Mouse (Mus musculus): Measurements from ENCODE around the gene Lamb1. TPM values are rescaled to one million over a fixed set of nuclear protein-coding genes. Genes with fewer than 3 reads are reported as not detected.
A peak's percentile ranks its signal among the peaks of the same experiment; 100 is the strongest.

The Lamb1 gene
- polyA plus RNA-seq, 1 experiment from 2014 or later = 32.4 TPM

- DNase-seq (ENCODE audit: low spot score) (no peak), ATAC-seq (ENCODE audit: insufficient read depth, low FRiP score, low TSS enrichment) (no peak)
- H3K27me3 ChIP-seq (ENCODE audit: control insufficient read depth, insufficient read depth, low read length) = no peaks in the 10 kb centered on the region
- H3K4me2 ChIP-seq (ENCODE audit: low read depth) = no peak overlapping the region
- H3K27ac ChIP-seq (ENCODE audit: low read depth, low read length) = no peak overlapping the region
- no peaks in the 10 kb centered on the region for H3K4me1 ChIP-seq (ENCODE audit: control insufficient read depth, insufficient read depth, low read length)
- no peaks in the 10 kb centered on the region for H3K9me3 ChIP-seq (ENCODE audit: control insufficient read depth, low read length)
- no peak overlapping the region for H3K9ac ChIP-seq (ENCODE audit: low read length)
- H3K4me3 ChIP-seq (ENCODE audit: low read depth, low read length) = no peak overlapping the region
- 90% methylated on average over 7 of the region's 7 CpGs for WGBS
- peaks cover 2% of the 10 kb centered on the region for H3K36me3 ChIP-seq (ENCODE audit: control insufficient read depth, insufficient read depth, low read length)
These were observed 52.8 kb downstream of the Lamb1 start for GRCm38 (mm10) chr12:31317670-31318408.

- ATAC-seq (ENCODE audit: insufficient read depth, low FRiP score, low TSS enrichment) (no peak), DNase-seq (ENCODE audit: low spot score) (no peak)
- Histone ChIP-seq H3K4me1 (ENCODE audit: control insufficient read depth, insufficient read depth, low read length) (no peaks in the 10 kb centered on the region), H3K4me3 (ENCODE audit: low read depth, low read length) (no peak overlapping the region), H3K9ac (ENCODE audit: low read length) (no peak overlapping the region), H3K27ac (ENCODE audit: low read depth, low read length) (no peak overlapping the region), H3K4me2 (ENCODE audit: low read depth) (no peak overlapping the region), H3K36me3 (ENCODE audit: control insufficient read depth, insufficient read depth, low read length) (peaks cover 2% of the 10 kb centered on the region; the same call in 1 of the 2 replicates), H3K27me3 (ENCODE audit: control insufficient read depth, insufficient read depth, low read length) (no peaks in the 10 kb centered on the region), H3K9me3 (ENCODE audit: control insufficient read depth, low read length) (no peaks in the 10 kb centered on the region)
- 92% methylated on average over 10 of the region's 10 CpGs for WGBS
These were observed 53.5 kb downstream of the Lamb1 start for GRCm38 (mm10) chr12:31318409-31318963.

GRCm38 (mm10) chr12:31320817-31321216, 55.8 kb downstream of the Lamb1 start:
- Histone ChIP-seq H3K4me1 (ENCODE audit: control insufficient read depth, insufficient read depth, low read length) (no peaks in the 10 kb centered on the region), H3K9me3 (ENCODE audit: control insufficient read depth, low read length) (no peaks in the 10 kb centered on the region), H3K4me3 (ENCODE audit: low read depth, low read length) (no peak overlapping the region), H3K4me2 (ENCODE audit: low read depth) (no peak overlapping the region), H3K27ac (ENCODE audit: low read depth, low read length) (no peak overlapping the region), H3K27me3 (ENCODE audit: control insufficient read depth, insufficient read depth, low read length) (no peaks in the 10 kb centered on the region), H3K36me3 (ENCODE audit: control insufficient read depth, insufficient read depth, low read length) (no peaks in the 10 kb centered on the region), H3K9ac (ENCODE audit: low read length) (no peak overlapping the region)
- WGBS = 74% methylated on average over 13 of the region's 13 CpGs
- no peak for DNase-seq (ENCODE audit: low spot score)
- ATAC-seq (ENCODE audit: insufficient read depth, low FRiP score, low TSS enrichment) = no peak

GRCm38 (mm10) chr12:31321532-31321931, 56.5 kb downstream of the Lamb1 start:
- no peaks in the 10 kb centered on the region for H3K4me1 ChIP-seq (ENCODE audit: control insufficient read depth, insufficient read depth, low read length)
- 86% methylated on average over 1 of the region's 1 CpGs for WGBS
- H3K4me3 ChIP-seq (ENCODE audit: low read depth, low read length) = no peak overlapping the region
- no peak overlapping the region for H3K27ac ChIP-seq (ENCODE audit: low read depth, low read length)
- no peak overlapping the region for H3K4me2 ChIP-seq (ENCODE audit: low read depth)
- H3K36me3 ChIP-seq (ENCODE audit: control insufficient read depth, insufficient read depth, low read length) = no peaks in the 10 kb centered on the region
- DNase-seq (ENCODE audit: low spot score) = no peak
- H3K9ac ChIP-seq (ENCODE audit: low read length) = no peak overlapping the region
- no peaks in the 10 kb centered on the region for H3K9me3 ChIP-seq (ENCODE audit: control insufficient read depth, low read length)
- no peaks in the 10 kb centered on the region for H3K27me3 ChIP-seq (ENCODE audit: control insufficient read depth, insufficient read depth, low read length)
- no peak for ATAC-seq (ENCODE audit: insufficient read depth, low FRiP score, low TSS enrichment)

- Histone ChIP-seq H3K27ac (ENCODE audit: low read depth, low read length) (no peak overlapping the region), H3K4me3 (ENCODE audit: low read depth, low read length) (no peak overlapping the region), H3K36me3 (ENCODE audit: control insufficient read depth, insufficient read depth, low read length) (no peaks in the 10 kb centered on the region), H3K4me2 (ENCODE audit: low read depth) (no peak overlapping the region), H3K27me3 (ENCODE audit: control insufficient read depth, insufficient read depth, low read length) (no peaks in the 10 kb centered on the region), H3K9ac (ENCODE audit: low read length) (no peak overlapping the region), H3K9me3 (ENCODE audit: control insufficient read depth, low read length) (no peaks in the 10 kb centered on the region), H3K4me1 (ENCODE audit: control insufficient read depth, insufficient read depth, low read length) (no peaks in the 10 kb centered on the region)
- 91% methylated on average over 9 of the region's 9 CpGs for WGBS
- ATAC-seq (ENCODE audit: insufficient read depth, low FRiP score, low TSS enrichment) (no peak), DNase-seq (ENCODE audit: low spot score) (no peak)
These were observed 58.2 kb downstream of the Lamb1 start for GRCm38 (mm10) chr12:31323136-31323695.

- 94% methylated on average over 9 of the region's 9 CpGs for WGBS
- DNase-seq (ENCODE audit: low spot score) (no peak), ATAC-seq (ENCODE audit: insufficient read depth, low FRiP score, low TSS enrichment) (no peak)
- H3K36me3 ChIP-seq (ENCODE audit: control insufficient read depth, insufficient read depth, low read length) = no peaks in the 10 kb centered on the region
- H3K4me1 ChIP-seq (ENCODE audit: control insufficient read depth, insufficient read depth, low read length) = no peaks in the 10 kb centered on the region
- H3K4me2 ChIP-seq (ENCODE audit: low read depth) = no peak overlapping the region
- no peaks in the 10 kb centered on the region for H3K9me3 ChIP-seq (ENCODE audit: control insufficient read depth, low read length)
- H3K9ac ChIP-seq (ENCODE audit: low read length) = no peak overlapping the region
- no peak overlapping the region for H3K27ac ChIP-seq (ENCODE audit: low read depth, low read length)
- H3K4me3 ChIP-seq (ENCODE audit: low read depth, low read length) = no peak overlapping the region
- H3K27me3 ChIP-seq (ENCODE audit: control insufficient read depth, insufficient read depth, low read length) = no peaks in the 10 kb centered on the region
These were observed 62.1 kb downstream of the Lamb1 start for GRCm38 (mm10) chr12:31327139-31327538.

- H3K9me3 ChIP-seq (ENCODE audit: control insufficient read depth, low read length) = no peaks in the 10 kb centered on the region
- no peak overlapping the region for H3K27ac ChIP-seq (ENCODE audit: low read depth, low read length)
- 98% methylated on average over 1 of the region's 1 CpGs for WGBS
- ATAC-seq (ENCODE audit: insufficient read depth, low FRiP score, low TSS enrichment) = no peak
- no peak overlapping the region for H3K9ac ChIP-seq (ENCODE audit: low read length)
- H3K27me3 ChIP-seq (ENCODE audit: control insufficient read depth, insufficient read depth, low read length) = no peaks in the 10 kb centered on the region
- H3K4me1 ChIP-seq (ENCODE audit: control insufficient read depth, insufficient read depth, low read length) = no peaks in the 10 kb centered on the region
- H3K4me2 ChIP-seq (ENCODE audit: low read depth) = no peak overlapping the region
- H3K4me3 ChIP-seq (ENCODE audit: low read depth, low read length) = no peak overlapping the region
- H3K36me3 ChIP-seq (ENCODE audit: control insufficient read depth, insufficient read depth, low read length) = peaks cover 14% of the 10 kb centered on the region
- no peak for DNase-seq (ENCODE audit: low spot score)
These were observed 68.2 kb downstream of the Lamb1 start for GRCm38 (mm10) chr12:31333261-31333660.

- DNase-seq (ENCODE audit: low spot score) = no peak
- H3K4me3 ChIP-seq (ENCODE audit: low read depth, low read length) = peak overlapping the region; percentile 97
- ATAC-seq (ENCODE audit: insufficient read depth, low FRiP score, low TSS enrichment) = no peak
These were observed 85.3 kb downstream of the Lamb1 start for GRCm38 (mm10) chr12:31350191-31350943.

More at GRCm38 (mm10) chr12:31350191-31350943, 85.3 kb downstream of the Lamb1 start:
- Histone ChIP-seq H3K27me3 (ENCODE audit: control insufficient read depth, insufficient read depth, low read length) (no peaks in the 10 kb centered on the region), H3K36me3 (ENCODE audit: control insufficient read depth, insufficient read depth, low read length) (peaks cover 3% of the 10 kb centered on the region; the same call in 1 of the 2 replicates), H3K9me3 (ENCODE audit: control insufficient read depth, low read length) (no peaks in the 10 kb centered on the region), H3K4me2 (ENCODE audit: low read depth) (peak overlapping the region; percentile 88), H3K4me1 (ENCODE audit: control insufficient read depth, insufficient read depth, low read length) (peaks cover 5% of the 10 kb centered on the region), H3K27ac (ENCODE audit: low read depth, low read length) (no peak overlapping the region), H3K9ac (ENCODE audit: low read length) (peak overlapping the region; percentile 92)
- WGBS = 29% methylated on average over 15 of the region's 15 CpGs
